In genomic region chr6:28260425-28261191, GRCm38 (mm10) we compare ENCODE assay signal across 8 mouse cellular contexts.
DNase-seq lines count a peak whose midpoint lies in the region; ATAC-seq and TF ChIP-seq lines count a peak whose summit lies in the region.

No protein-coding gene starts in this region.

- H3K9ac ChIP-seq in liver, embryonic 16.5 days (ENCODE audit: low read depth, low read length), result peak overlapping the region; percentile 95
- peak overlapping the region; percentile 84 for H3K9ac ChIP-seq in neural tube, embryonic 13.5 days

- H3K27ac ChIP-seq in liver, embryonic 16.5 days (ENCODE audit: low read length), result peak overlapping the region; percentile 91
- H3K27ac ChIP-seq in neural tube, embryonic 13.5 days (replicated peaks), result peak overlapping the region; percentile 90
- H3K27ac ChIP-seq in thymus, adult 2 months (ENCODE audit: control insufficient read depth, insufficient read depth, low read length), result no peak overlapping the region

- peak; percentile 60 for ATAC-seq in liver, embryonic 16.5 days (ENCODE audit: low read depth)
- ATAC-seq in neural tube, embryonic 13.5 days (ENCODE audit: low read depth), result peak; percentile 47

- H3K4me2 ChIP-seq in liver, embryonic 16.5 days (ENCODE audit: low read depth, low read length), result peak overlapping the region; percentile 96
- H3K4me2 ChIP-seq in neural tube, embryonic 13.5 days, result peak overlapping the region; percentile 95

- H3K4me3 ChIP-seq in liver, embryonic 16.5 days (ENCODE audit: low read depth, low read length), result peak overlapping the region; percentile 97
- H3K4me3 ChIP-seq in neural tube, embryonic 13.5 days, result peak overlapping the region; percentile 95
- peak overlapping the region; percentile 98 for H3K4me3 ChIP-seq in thymus, adult 2 months (ENCODE audit: control insufficient read depth, insufficient read depth, low read length)

- peaks cover 18% of the 10 kb centered on the region for H3K36me3 ChIP-seq in liver, embryonic 16.5 days (ENCODE audit: control insufficient read depth, insufficient read depth)
- peaks cover 13% of the 10 kb centered on the region for H3K36me3 ChIP-seq in neural tube, embryonic 13.5 days
- H3K36me3 ChIP-seq in thymus, adult 2 months (ENCODE audit: control insufficient read depth, insufficient read depth, low read length), result peaks cover 14% of the 10 kb centered on the region; the same call in 1 of the 2 replicates

- H3K4me1 ChIP-seq in liver, embryonic 16.5 days (ENCODE audit: control insufficient read depth, low read depth, low read length), result peaks cover 25% of the 10 kb centered on the region
- peaks cover 11% of the 10 kb centered on the region for H3K4me1 ChIP-seq in neural tube, embryonic 13.5 days (replicated peaks)
- peaks cover 9% of the 10 kb centered on the region for H3K4me1 ChIP-seq in thymus, adult 2 months (replicated peaks; ENCODE audit: control insufficient read depth, insufficient read depth, low read length)

- TF ChIP-seq CTCF in thymus, adult 2 months (IDR thresholded peaks at IDR 0.05; ENCODE audit: borderline replicate concordance, control insufficient read depth, extremely low read depth, insufficient read depth, low read length, poor library complexity), result no peak

- no peaks in the 10 kb centered on the region for H3K9me3 ChIP-seq in liver, embryonic 16.5 days (replicated peaks; ENCODE audit: control insufficient read depth, low read length)
- no peaks in the 10 kb centered on the region for H3K9me3 ChIP-seq in neural tube, embryonic 13.5 days

- no peaks in the 10 kb centered on the region for H3K27me3 ChIP-seq in liver, embryonic 16.5 days (ENCODE audit: control insufficient read depth, insufficient read depth, low read depth, low read length)
- peaks cover 8% of the 10 kb centered on the region; the same call in 1 of the 2 replicates for H3K27me3 ChIP-seq in neural tube, embryonic 13.5 days
- no peaks in the 10 kb centered on the region for H3K27me3 ChIP-seq in thymus, adult 2 months (ENCODE audit: control insufficient read depth, insufficient read depth, low read length)

- WGBS in liver, embryonic 16.5 days (ENCODE audit: insufficient replicate concordance), result 1% methylated on average over 63 of the region's 64 CpGs
- under 1% methylated on average over 62 of the region's 64 CpGs for WGBS in neural tube, embryonic 13.5 days
- 10% methylated on average over 64 of the region's 64 CpGs for WGBS in thymus, adult 2 months

- DNase-seq in right cerebral cortex, adult 18-20 months, result peak; percentile 22
- DNase-seq in right cerebral cortex, postnatal 36 days (ENCODE audit: low spot score in 2 of 2), result no peak
- DNase-seq in cerebellum, adult 9-10 months, result peak; percentile 17
- DNase-seq in forelimb bud, embryonic 11.5 days (ENCODE audit: low read depth, low spot score), result peak; percentile 21
- DNase-seq in kidney, adult 11 months, result peak; percentile 7
- peak; percentile 39 for DNase-seq in thymus, adult 2 months

- no peak for TF ChIP-seq POLR2A in thymus, adult 2 months (IDR thresholded peaks at IDR 0.05; ENCODE audit: control insufficient read depth, extremely low read depth, insufficient read depth, low read length, poor library complexity)

Comparison
In these comparisons a context has a peak if more than half of its experiments do, and no peak if none do; other contexts are left out.
1. DNase-seq: peak in right cerebral cortex, adult 18-20 months (single experiment), cerebellum, adult 9-10 months (single experiment), forelimb bud, embryonic 11.5 days (single experiment), kidney, adult 11 months (single experiment) and thymus, adult 2 months (single experiment); none in right cerebral cortex, postnatal 36 days (0 of 2).
2. Peak in every context shown above with its lines, with median percentiles within 50 percentile points of each other: H3K4me3 ChIP-seq.